Mouse (Mus musculus) MEL-GATA-1-ER (cell line): ENCODE measurements around the gene Arhgef6.

Source experiments
- DNase-seq: peaks from one replicate; pipeline ENCODE4 v3.0.0-alpha.2; 2012; ENCODE audit warnings: low read depth; ENCODE audit errors: extremely low read depth

Arhgef6 gene

GRCm38 (mm10) chrX:57303188-57303878 lies 35.2 kb downstream of the Arhgef6 start:
- DNase-seq: no peak

GRCm38 (mm10) chrX:57298946-57299345 lies 39.6 kb downstream of the Arhgef6 start:
- DNase-seq: peak; percentile 54

GRCm38 (mm10) chrX:57288458-57288857 lies 50.1 kb downstream of the Arhgef6 start:
- DNase-seq: no peak

- DNase-seq: no peak
Measured at GRCm38 (mm10) chrX:57286281-57286680, 52.2 kb downstream of the Arhgef6 start.

- no peak for DNase-seq
Measured at GRCm38 (mm10) chrX:57282184-57282583, 56.3 kb downstream of the Arhgef6 start.

GRCm38 (mm10) chrX:57277560-57278335 lies 60.8 kb downstream of the Arhgef6 start:
- no peak for DNase-seq

GRCm38 (mm10) chrX:57263515-57263914 lies 75.0 kb downstream of the Arhgef6 start:
- DNase-seq: no peak

- DNase-seq: no peak
Measured at GRCm38 (mm10) chrX:57260744-57261143, 77.8 kb downstream of the Arhgef6 start.

GRCm38 (mm10) chrX:57253329-57254055 lies 85.0 kb downstream of the Arhgef6 start:
- no peak for DNase-seq

- no peak for DNase-seq
Measured at GRCm38 (mm10) chrX:57238572-57238971, 100.0 kb downstream of the Arhgef6 start.

- DNase-seq: peak; percentile 1
Measured at GRCm38 (mm10) chrX:57235982-57236381, 102.5 kb downstream of the Arhgef6 start.

GRCm38 (mm10) chrX:57233596-57233995 lies 104.9 kb downstream of the Arhgef6 start:
- no peak for DNase-seq

GRCm38 (mm10) chrX:57228178-57228577 lies 110.4 kb downstream of the Arhgef6 start:
- no peak for DNase-seq

- no peak for DNase-seq
Measured at GRCm38 (mm10) chrX:57223301-57223700, 115.2 kb downstream of the Arhgef6 start.

GRCm38 (mm10) chrX:57221881-57222280 lies 116.6 kb downstream of the Arhgef6 start:
- DNase-seq: no peak

- no peak for DNase-seq
Measured at GRCm38 (mm10) chrX:57219563-57219962, 119.0 kb downstream of the Arhgef6 start.

GRCm38 (mm10) chrX:57216271-57216670 lies 122.3 kb downstream of the Arhgef6 start:
- no peak for DNase-seq

GRCm38 (mm10) chrX:57215495-57215894 lies 123.0 kb downstream of the Arhgef6 start:
- DNase-seq: no peak

GRCm38 (mm10) chrX:57212862-57213261 lies 125.7 kb downstream of the Arhgef6 start:
- DNase-seq: no peak

GRCm38 (mm10) chrX:57211876-57212275 lies 126.7 kb downstream of the Arhgef6 start, which contains the start of gene Cd40lg:
Gene Cd40lg (plus strand): TSS chrX:57212143.
- DNase-seq: no peak

- no peak for DNase-seq
Measured at GRCm38 (mm10) chrX:57210591-57210990, 127.9 kb downstream of the Arhgef6 start.

GRCm38 (mm10) chrX:57200397-57200796 lies 138.1 kb downstream of the Arhgef6 start:
- DNase-seq: no peak
